Mouse (Mus musculus): ENCODE data around the gene Pmpcb.
"Not testable (repeated sequence)": the region's sequence is repeated elsewhere in the genome, so short reads cannot be mapped to it uniquely, and the experiment has no call there.

The Pmpcb gene

GRCm38 (mm10) chr5:21736956-21737585 lies at the start of gene Pmpcb:
TSS of gene Pmpcb (plus strand) at chr5:21737141.
- DNase-seq, result peak; percentile 92

GRCm38 (mm10) chr5:21692230-21692629 lies 44.7 kb upstream of the Pmpcb start:
- no peak for DNase-seq

GRCm38 (mm10) chr5:21693372-21693870 lies 43.5 kb upstream of the Pmpcb start:
- no peak for DNase-seq

- DNase-seq, result no peak
Measured at GRCm38 (mm10) chr5:21694854-21695490, 42.0 kb upstream of the Pmpcb start.

GRCm38 (mm10) chr5:21699555-21699954 lies 37.4 kb upstream of the Pmpcb start:
- DNase-seq, result not testable (repeated sequence)

GRCm38 (mm10) chr5:21700272-21700821 lies 36.6 kb upstream of the Pmpcb start:
- DNase-seq, result peak; percentile 11

GRCm38 (mm10) chr5:21700934-21701333 lies 36.0 kb upstream of the Pmpcb start:
- DNase-seq, result no peak

- DNase-seq, result peak; percentile 100
Measured at GRCm38 (mm10) chr5:21701351-21702008, 35.5 kb upstream of the Pmpcb start, which contains the start of gene Napepld. TSS of gene Napepld (minus strand) at chr5:21701396.

- no peak for DNase-seq
Measured at GRCm38 (mm10) chr5:21702009-21702364, 35.0 kb upstream of the Pmpcb start.

GRCm38 (mm10) chr5:21702873-21703475 lies 34.0 kb upstream of the Pmpcb start:
- no peak for DNase-seq

GRCm38 (mm10) chr5:21703708-21704107 lies 33.2 kb upstream of the Pmpcb start:
- DNase-seq, result no peak

GRCm38 (mm10) chr5:21706546-21706945 lies 30.4 kb upstream of the Pmpcb start:
- no peak for DNase-seq

- DNase-seq, result not testable (repeated sequence)
Measured at GRCm38 (mm10) chr5:21708011-21708410, 28.9 kb upstream of the Pmpcb start.

GRCm38 (mm10) chr5:21712127-21712715 lies 24.7 kb upstream of the Pmpcb start:
- DNase-seq, result no peak

- DNase-seq, result no peak
Measured at GRCm38 (mm10) chr5:21714447-21714846, 22.5 kb upstream of the Pmpcb start.

- no peak for DNase-seq
Measured at GRCm38 (mm10) chr5:21717165-21717715, 19.7 kb upstream of the Pmpcb start.

- DNase-seq, result no peak
Measured at GRCm38 (mm10) chr5:21718546-21718945, 18.4 kb upstream of the Pmpcb start.

- no peak for DNase-seq
Measured at GRCm38 (mm10) chr5:21719209-21719608, 17.7 kb upstream of the Pmpcb start.

- DNase-seq, result no peak
Measured at GRCm38 (mm10) chr5:21724427-21724826, 12.5 kb upstream of the Pmpcb start.

- no peak for DNase-seq
Measured at GRCm38 (mm10) chr5:21724872-21725271, 12.1 kb upstream of the Pmpcb start.

- no peak for DNase-seq
Measured at GRCm38 (mm10) chr5:21729107-21729506, 7.8 kb upstream of the Pmpcb start.

- DNase-seq, result no peak
Measured at GRCm38 (mm10) chr5:21732177-21732911, 4.6 kb upstream of the Pmpcb start.

Measured in cerebellum, adult 8-10 months (tissue).